8 mouse cellular contexts compared by ENCODE assay signal in genomic region chr15:84719791-84720190, GRCm38 (mm10). TPM values are rescaled to one million over a fixed set of nuclear protein-coding genes. Genes with fewer than 3 reads are reported as not detected.
DNase-seq lines count a peak whose midpoint lies in the region; ATAC-seq lines count a peak whose summit lies in the region.

TSS of gene Arhgap8 (plus strand) at chr15:84720052.

- peak within 1 kb of the TSS; percentile 53 for H3K9ac ChIP-seq in embryonic facial prominence, embryonic 14.5 days (ENCODE audit: low read depth, low read length)
- H3K9ac ChIP-seq in hindbrain, embryonic 13.5 days, result no peak within 1 kb of the TSS
- H3K9ac ChIP-seq in neural tube, embryonic 14.5 days (replicated peaks; ENCODE audit: low read depth, low read length), result no peak within 1 kb of the TSS

- 2% methylated on average over 14 of the region's 24 CpGs for WGBS in embryonic facial prominence, embryonic 14.5 days
- WGBS in hindbrain, embryonic 13.5 days, result 3% methylated on average over 22 of the region's 24 CpGs
- WGBS in neural tube, embryonic 14.5 days, result 5% methylated on average over 20 of the region's 24 CpGs

- H3K36me3 ChIP-seq in embryonic facial prominence, embryonic 14.5 days (ENCODE audit: control insufficient read depth, insufficient read depth, low read length), result no peaks in the 10 kb centered on the region
- no peaks in the 10 kb centered on the region for H3K36me3 ChIP-seq in hindbrain, embryonic 13.5 days
- no peaks in the 10 kb centered on the region for H3K36me3 ChIP-seq in neural tube, embryonic 14.5 days (ENCODE audit: control insufficient read depth, insufficient read depth, low read length)

- no peaks in the 10 kb centered on the region for H3K9me3 ChIP-seq in embryonic facial prominence, embryonic 14.5 days (ENCODE audit: control insufficient read depth, low read length)
- no peaks in the 10 kb centered on the region for H3K9me3 ChIP-seq in hindbrain, embryonic 13.5 days
- no peaks in the 10 kb centered on the region for H3K9me3 ChIP-seq in neural tube, embryonic 14.5 days (ENCODE audit: control insufficient read depth, low read length)

- H3K27ac ChIP-seq in embryonic facial prominence, embryonic 14.5 days (replicated peaks; ENCODE audit: low read depth, low read length), result 0 out of 2 replicates have a peak within 1 kb of the TSS, but pooled peaks have one; percentile 28
- no peak within 1 kb of the TSS for H3K27ac ChIP-seq in hindbrain, embryonic 13.5 days
- H3K27ac ChIP-seq in neural tube, embryonic 14.5 days (ENCODE audit: low read depth, low read length), result no peak within 1 kb of the TSS

- peak; percentile 33 for DNase-seq in adrenal gland, adult 2 months
- no peak for DNase-seq in adrenal gland, adult 18-20 months (ENCODE audit: low spot score in 2 of 2)
- peak; percentile 61 for DNase-seq in embryonic facial prominence, embryonic 14.5 days (ENCODE audit: low spot score)
- DNase-seq in liver, result peak; percentile 55
- no peak for DNase-seq in cerebellum, postnatal 25 days
- no peak for DNase-seq in layer of hippocampus, adult 11-12 months (ENCODE audit: low spot score)

- peaks cover 17% of the 10 kb centered on the region for H3K4me1 ChIP-seq in embryonic facial prominence, embryonic 14.5 days (ENCODE audit: control insufficient read depth, insufficient read depth, low read length)
- H3K4me1 ChIP-seq in hindbrain, embryonic 13.5 days (replicated peaks), result peaks cover 21% of the 10 kb centered on the region
- peaks cover 2% of the 10 kb centered on the region; the same call in 1 of the 2 replicates for H3K4me1 ChIP-seq in neural tube, embryonic 14.5 days (ENCODE audit: control insufficient read depth, insufficient read depth, low read length)

- ATAC-seq in embryonic facial prominence, embryonic 14.5 days (ENCODE audit: low read depth), result peak; percentile 77
- no peak for ATAC-seq in hindbrain, embryonic 13.5 days (ENCODE audit: low FRiP score)
- no peak for ATAC-seq in neural tube, embryonic 14.5 days (ENCODE audit: low read depth)

- peaks cover 11% of the 10 kb centered on the region; the same call in 1 of the 2 replicates for H3K27me3 ChIP-seq in embryonic facial prominence, embryonic 14.5 days (replicated peaks; ENCODE audit: control insufficient read depth, insufficient read depth, low read length)
- H3K27me3 ChIP-seq in hindbrain, embryonic 13.5 days, result peaks cover 43% of the 10 kb centered on the region
- H3K27me3 ChIP-seq in neural tube, embryonic 14.5 days (ENCODE audit: control insufficient read depth, insufficient read depth, low read length), result peaks cover 15% of the 10 kb centered on the region

- H3K4me2 ChIP-seq in embryonic facial prominence, embryonic 14.5 days (ENCODE audit: low read depth, low read length), result peak within 1 kb of the TSS; percentile 81
- H3K4me2 ChIP-seq in hindbrain, embryonic 13.5 days, result peak within 1 kb of the TSS; percentile 44
- H3K4me2 ChIP-seq in neural tube, embryonic 14.5 days (ENCODE audit: low read depth, low read length), result peak within 1 kb of the TSS; percentile 36; the same call in 1 of the 2 replicates

- peak within 1 kb of the TSS; percentile 42 for H3K4me3 ChIP-seq in embryonic facial prominence, embryonic 14.5 days (ENCODE audit: low read depth, low read length)
- peak within 1 kb of the TSS; percentile 14 for H3K4me3 ChIP-seq in hindbrain, embryonic 13.5 days
- H3K4me3 ChIP-seq in neural tube, embryonic 14.5 days (ENCODE audit: low read depth, low read length), result no peak within 1 kb of the TSS

RNA-seq across cellular contexts. Expression of gene Arhgap8, which starts in this region (rescaled TPM):
- under 1 TPM; 0.43 to 0.93 TPM for total RNA-seq in adrenal gland, adult 2 months (2021)
- 0.90 and 1.00 TPM in 2 replicates for polyA plus RNA-seq in adrenal gland, adult 2 months (2012; rRNA removed)
- total RNA-seq in adrenal gland, adult 18-20 months (2021), result 1 to 10 TPM in 1 of 2 experiments, under 1 TPM in 1; 0.53 to 1.3 TPM
- polyA plus RNA-seq in embryonic facial prominence, embryonic 14.5 days (2014; fragmentation: Nextera tagmentation; extraction: Ambion mirVana), result 3.1 and 4.6 TPM in 2 replicates
- polyA plus RNA-seq in hindbrain, embryonic 13.5 days (2015; fragmentation: Nextera tagmentation; extraction: Ambion mirVana), result 1.0 TPM in 2 replicates
- 2.5 and 2.8 TPM in 2 replicates for polyA plus RNA-seq in neural tube, embryonic 14.5 days (2014; fragmentation: Nextera tagmentation; extraction: Ambion mirVana)

Comparison
In these comparisons a context has a peak if more than half of its experiments do, and no peak if none do; other contexts are left out.
1. Peak in DNase-seq in adrenal gland, adult 2 months; RNA of the gene not detected or under 1 TPM.
2. DNase-seq: peak in embryonic facial prominence, embryonic 14.5 days (single experiment) and liver (single experiment); none in adrenal gland, adult 18-20 months (0 of 2), cerebellum, postnatal 25 days (0 of 2) and layer of hippocampus, adult 11-12 months (single experiment).
3. Peak in every context shown above with its lines, with median percentiles within 50 percentile points of each other: H3K4me2 ChIP-seq.